Mouse (Mus musculus): ENCODE data around the gene Cacna2d1. TPM values are rescaled to one million over a fixed set of nuclear protein-coding genes. Genes with fewer than 3 reads are reported as not detected.

Cacna2d1 gene
- polyA plus RNA-seq, 1 experiment from 2014 or later, result 41.3 TPM

DNA sequence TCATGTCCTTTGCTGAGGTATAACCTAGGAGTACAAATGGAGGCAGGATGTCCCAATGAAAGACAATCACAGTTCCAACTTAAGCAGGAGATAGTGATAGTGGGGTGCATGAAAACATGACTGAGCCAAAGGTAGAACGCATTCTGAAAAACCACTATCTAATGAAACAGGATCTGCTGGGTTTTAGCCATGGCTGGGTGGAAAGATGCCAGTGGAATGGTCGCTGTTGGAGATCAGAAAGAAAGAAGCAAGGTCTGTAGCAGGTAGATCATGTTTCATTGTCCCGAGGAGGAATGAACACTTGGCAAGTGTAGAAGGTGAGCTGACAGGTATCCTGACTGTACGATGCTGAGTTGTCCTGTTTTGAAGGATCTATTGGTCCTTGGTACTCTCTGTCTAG lies 7.6 kb downstream of the Cacna2d1 start:
- Histone ChIP-seq H3K9me3 (replicated peaks) (no peaks in the 10 kb centered on the region), H3K4me1 (no peaks in the 10 kb centered on the region), H3K27me3 (peaks cover 30% of the 10 kb centered on the region), H3K4me3 (no peak overlapping the region), H3K4me2 (replicated peaks) (no peak overlapping the region), H3K27ac (no peak overlapping the region), H3K36me3 (no peaks in the 10 kb centered on the region), H3K9ac (no peak overlapping the region)
- WGBS, result 82% methylated on average over 4 of the region's 4 CpGs
- no peak for ATAC-seq (ENCODE audit: low FRiP score)

DNA sequence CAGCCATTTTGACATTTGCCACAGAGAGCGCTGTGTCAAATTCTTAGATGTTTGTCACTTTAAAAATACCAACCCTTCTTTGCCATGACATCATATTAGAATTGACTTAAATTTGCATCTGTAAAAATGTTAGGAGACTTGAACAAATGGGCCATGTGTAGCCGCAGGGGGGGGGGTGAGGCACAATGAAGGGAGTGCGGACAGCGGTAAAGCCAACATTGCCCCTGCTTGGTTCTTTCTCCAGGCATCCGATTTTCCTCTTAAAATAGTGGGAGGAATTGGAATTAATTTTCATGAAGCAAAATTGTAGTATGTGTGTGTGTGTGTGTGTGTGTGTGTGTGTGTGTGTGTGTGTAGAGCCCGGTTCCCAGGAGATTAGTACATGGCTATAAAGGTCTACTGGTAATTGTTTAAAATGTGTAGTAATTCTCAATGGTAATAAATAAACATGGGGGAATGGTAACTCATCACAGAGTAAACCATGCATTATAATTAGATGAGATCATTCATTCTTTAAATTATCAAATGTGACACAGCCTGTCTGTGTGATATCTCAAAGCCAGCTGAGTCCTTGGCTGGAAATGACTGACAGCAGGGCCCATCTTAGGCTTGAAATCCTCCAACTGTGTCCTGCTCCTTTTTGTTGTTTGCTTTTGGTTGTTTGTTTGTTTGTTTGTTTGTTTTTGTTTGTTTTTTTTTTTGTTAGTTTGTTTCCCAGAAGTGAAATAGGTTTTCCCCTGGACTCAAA lies 14.0 kb downstream of the Cacna2d1 start:
- ATAC-seq (ENCODE audit: low FRiP score), result peak; percentile 87
- no peaks in the 10 kb centered on the region for H3K4me1 ChIP-seq
- 66% methylated on average over 6 of the region's 6 CpGs for WGBS
- no peak overlapping the region; the same call in 1 of the 2 replicates for H3K27ac ChIP-seq
- H3K9ac ChIP-seq, result no peak overlapping the region
- H3K27me3 ChIP-seq, result peaks cover 10% of the 10 kb centered on the region
- H3K4me2 ChIP-seq (replicated peaks), result no peak overlapping the region
- no peak overlapping the region for H3K4me3 ChIP-seq
- H3K9me3 ChIP-seq (replicated peaks), result no peaks in the 10 kb centered on the region
- H3K36me3 ChIP-seq, result no peaks in the 10 kb centered on the region

DNA sequence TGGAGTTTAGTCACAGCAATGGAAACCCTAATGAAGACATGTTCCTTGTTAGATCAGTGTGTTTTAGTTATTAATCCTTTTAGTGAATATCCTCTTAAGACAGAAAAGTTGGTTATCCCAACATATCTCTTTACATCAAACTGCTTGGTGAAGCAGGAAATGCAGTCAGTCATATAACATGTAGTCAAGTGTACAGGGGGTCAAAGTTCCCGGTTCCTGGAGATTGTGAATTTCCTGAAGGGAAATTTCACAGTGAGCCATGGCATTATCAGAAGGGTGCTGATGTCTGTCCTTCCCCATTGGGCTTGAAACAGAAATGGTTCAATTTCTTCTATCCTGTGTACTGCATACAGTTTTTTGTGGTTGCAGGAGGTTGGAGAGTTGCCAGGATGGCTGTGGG lies 25.3 kb downstream of the Cacna2d1 start:
- no peak for ATAC-seq (ENCODE audit: low FRiP score)
- WGBS, result 83% methylated on average over 1 of the region's 1 CpGs
- no peak overlapping the region for H3K4me3 ChIP-seq

DNA sequence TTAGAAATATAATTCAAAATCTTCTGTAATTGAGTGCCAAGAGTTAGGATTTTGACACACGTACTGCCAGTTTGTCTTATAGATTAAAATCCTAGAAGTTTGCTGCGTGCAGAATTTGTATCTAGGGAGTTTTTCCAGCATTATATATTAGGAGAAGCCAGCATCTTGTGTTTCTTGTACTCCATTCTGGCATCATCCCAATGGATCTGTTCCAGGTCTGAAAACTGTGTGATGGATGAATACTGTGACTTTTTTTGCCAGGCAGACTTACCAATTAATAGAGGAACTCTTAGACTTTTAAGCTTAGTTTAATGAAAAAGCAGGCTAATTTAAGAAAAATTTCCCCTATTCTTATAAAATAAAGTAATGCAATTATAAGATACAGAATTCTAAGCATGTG lies 27.4 kb downstream of the Cacna2d1 start:
- H3K9me3 ChIP-seq (replicated peaks), result no peaks in the 10 kb centered on the region
- WGBS, result 97% methylated on average over 2 of the region's 2 CpGs

More for the DNA sequence above, 25.3 kb downstream of the Cacna2d1 start:
- no peak overlapping the region for H3K27ac ChIP-seq
- H3K9ac ChIP-seq, result no peak overlapping the region
- H3K27me3 ChIP-seq, result peaks cover 4% of the 10 kb centered on the region; the same call in 1 of the 2 replicates
- H3K9me3 ChIP-seq (replicated peaks), result no peaks in the 10 kb centered on the region
- H3K4me1 ChIP-seq, result no peaks in the 10 kb centered on the region
- H3K4me2 ChIP-seq (replicated peaks), result no peak overlapping the region
- H3K36me3 ChIP-seq, result no peaks in the 10 kb centered on the region

DNA sequence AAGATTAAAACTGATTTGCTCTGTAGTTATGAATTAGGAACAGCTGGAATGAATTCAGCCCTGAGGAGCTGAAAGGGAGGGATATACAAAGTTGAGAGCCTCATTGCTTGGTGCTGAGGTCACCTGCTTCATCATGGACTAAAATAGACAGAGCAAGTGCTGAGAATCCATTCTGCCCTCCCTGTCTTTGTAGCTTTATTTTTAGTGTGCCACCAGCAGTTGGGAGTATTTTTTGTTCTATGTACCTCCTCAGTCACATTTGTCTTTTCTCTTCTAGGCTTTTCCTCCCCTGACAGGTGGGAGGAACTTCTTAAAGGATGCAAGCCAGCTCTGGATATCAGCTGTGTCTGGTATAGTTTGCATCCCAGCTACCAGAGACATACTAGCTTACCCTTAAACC lies 32.4 kb downstream of the Cacna2d1 start:
- peaks cover 28% of the 10 kb centered on the region for H3K27me3 ChIP-seq
- H3K4me2 ChIP-seq (replicated peaks), result no peak overlapping the region
- no peak overlapping the region for H3K27ac ChIP-seq
- no peaks in the 10 kb centered on the region for H3K4me1 ChIP-seq
- no peak for ATAC-seq (ENCODE audit: low FRiP score)
- H3K4me3 ChIP-seq, result no peak overlapping the region
- H3K9me3 ChIP-seq (replicated peaks), result no peaks in the 10 kb centered on the region
- H3K9ac ChIP-seq, result no peak overlapping the region
- H3K36me3 ChIP-seq, result no peaks in the 10 kb centered on the region

More for the DNA sequence above, 27.4 kb downstream of the Cacna2d1 start:
- H3K27me3 ChIP-seq, result peaks cover 9% of the 10 kb centered on the region
- H3K9ac ChIP-seq, result no peak overlapping the region
- H3K36me3 ChIP-seq, result no peaks in the 10 kb centered on the region
- H3K4me3 ChIP-seq, result no peak overlapping the region
- no peak overlapping the region for H3K4me2 ChIP-seq (replicated peaks)
- H3K4me1 ChIP-seq, result no peaks in the 10 kb centered on the region
- no peak overlapping the region for H3K27ac ChIP-seq
- no peak for ATAC-seq (ENCODE audit: low FRiP score)

DNA sequence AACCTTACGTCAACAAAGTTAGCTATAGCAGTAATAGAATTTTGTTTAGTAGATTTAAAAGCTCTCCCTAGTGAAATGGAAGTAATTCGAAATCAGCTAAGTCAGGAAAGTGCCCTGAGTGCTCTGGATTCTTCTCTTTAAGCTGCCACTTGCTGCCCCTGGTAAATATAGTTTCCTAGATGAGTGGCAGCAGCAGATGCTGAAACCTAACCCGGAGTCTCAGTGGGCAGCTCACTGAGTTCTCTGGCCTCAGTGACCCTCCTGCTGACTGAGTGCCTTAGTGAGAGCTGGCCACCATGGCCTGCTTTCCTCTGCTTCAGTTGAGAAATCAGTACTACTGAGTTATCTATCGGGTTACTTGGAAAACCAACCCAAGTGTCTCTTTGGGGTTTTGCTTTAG lies 37.3 kb downstream of the Cacna2d1 start:
- Histone ChIP-seq H3K4me2 (replicated peaks) (no peak overlapping the region), H3K36me3 (no peaks in the 10 kb centered on the region), H3K4me1 (no peaks in the 10 kb centered on the region), H3K9ac (no peak overlapping the region), H3K4me3 (no peak overlapping the region), H3K27ac (no peak overlapping the region), H3K27me3 (peaks cover 59% of the 10 kb centered on the region), H3K9me3 (replicated peaks) (no peaks in the 10 kb centered on the region)
- WGBS, result 70% methylated on average over 4 of the region's 4 CpGs
- no peak for ATAC-seq (ENCODE audit: low FRiP score)

DNA sequence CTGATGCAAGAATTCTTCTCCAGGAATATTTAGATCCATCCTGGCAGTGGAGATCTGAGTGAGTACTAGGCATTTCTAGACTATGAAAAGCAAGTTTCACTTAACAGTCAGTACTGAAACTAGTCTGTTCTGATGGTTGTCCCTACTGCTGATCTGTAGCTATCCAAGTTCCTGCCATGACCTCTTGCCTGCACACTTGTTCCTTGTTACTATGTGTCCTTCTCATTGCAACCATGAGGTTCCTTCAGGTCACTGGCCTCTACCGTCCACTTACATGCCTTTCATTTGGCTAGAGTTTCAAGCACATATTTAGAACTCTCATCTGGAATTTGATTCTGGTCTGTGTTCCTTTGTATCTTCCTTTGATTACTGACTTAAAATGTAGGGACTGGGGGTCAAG lies 37.9 kb downstream of the Cacna2d1 start:
- no peaks in the 10 kb centered on the region for H3K9me3 ChIP-seq (replicated peaks)
- no peaks in the 10 kb centered on the region for H3K4me1 ChIP-seq
- H3K4me3 ChIP-seq, result no peak overlapping the region
- H3K27me3 ChIP-seq, result peaks cover 63% of the 10 kb centered on the region
- H3K9ac ChIP-seq, result no peak overlapping the region
- no peaks in the 10 kb centered on the region for H3K36me3 ChIP-seq
- H3K4me2 ChIP-seq (replicated peaks), result no peak overlapping the region
- ATAC-seq (ENCODE audit: low FRiP score), result no peak
- WGBS, result 57% methylated on average over 1 of the region's 1 CpGs
- H3K27ac ChIP-seq, result no peak overlapping the region

DNA sequence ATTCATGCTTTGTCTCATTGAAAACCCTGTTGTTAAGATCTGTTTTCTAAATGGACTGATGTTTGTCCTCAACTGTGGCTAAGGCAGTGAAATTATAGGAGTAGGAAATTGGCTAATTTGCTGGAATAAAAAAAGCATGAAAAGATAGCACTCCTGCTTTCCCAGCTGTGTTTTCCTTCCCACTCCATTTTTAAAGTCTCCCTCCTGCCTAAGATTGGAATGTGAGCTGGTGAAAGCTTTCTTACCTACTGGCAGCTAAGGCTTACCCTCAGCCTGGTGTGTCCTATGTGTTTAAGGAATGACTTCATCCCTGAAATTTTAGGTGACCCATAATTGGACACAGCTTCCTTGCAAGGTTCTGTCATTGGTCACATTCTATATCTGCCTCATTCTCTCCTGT lies 40.2 kb downstream of the Cacna2d1 start:
- H3K4me2 ChIP-seq (replicated peaks), result no peak overlapping the region
- H3K4me1 ChIP-seq, result no peaks in the 10 kb centered on the region
- no peaks in the 10 kb centered on the region for H3K9me3 ChIP-seq (replicated peaks)
- H3K9ac ChIP-seq, result no peak overlapping the region
- no peak for ATAC-seq (ENCODE audit: low FRiP score)
- no peak overlapping the region for H3K4me3 ChIP-seq
- no peak overlapping the region for H3K27ac ChIP-seq
- no peaks in the 10 kb centered on the region for H3K36me3 ChIP-seq
- H3K27me3 ChIP-seq, result peaks cover 68% of the 10 kb centered on the region

DNA sequence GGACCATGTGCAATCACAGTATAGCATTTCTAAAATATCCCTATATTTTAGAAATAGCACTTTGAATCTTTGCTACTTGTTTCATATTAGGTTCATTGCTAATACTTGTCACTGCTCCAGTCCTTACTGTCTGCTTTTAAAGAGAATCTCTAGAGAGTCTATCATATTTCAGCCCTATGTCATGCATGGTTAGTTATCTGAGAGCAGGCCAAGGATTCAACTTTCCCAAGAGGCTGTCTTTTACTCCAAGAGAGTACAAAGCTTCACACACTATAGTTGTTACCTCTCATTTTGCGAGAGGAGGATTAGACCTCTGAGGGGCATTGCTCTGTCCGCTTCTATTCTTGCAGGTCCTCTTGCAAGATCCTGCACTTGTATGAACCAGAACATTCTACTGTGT lies 44.7 kb downstream of the Cacna2d1 start:
- Histone ChIP-seq H3K4me3 (no peak overlapping the region), H3K27me3 (peaks cover 77% of the 10 kb centered on the region), H3K9ac (no peak overlapping the region), H3K27ac (no peak overlapping the region), H3K36me3 (no peaks in the 10 kb centered on the region), H3K9me3 (replicated peaks) (no peaks in the 10 kb centered on the region), H3K4me2 (replicated peaks) (no peak overlapping the region), H3K4me1 (peaks cover 6% of the 10 kb centered on the region)
- no peak for ATAC-seq (ENCODE audit: low FRiP score)
- WGBS, result 60% methylated on average over 2 of the region's 2 CpGs

DNA sequence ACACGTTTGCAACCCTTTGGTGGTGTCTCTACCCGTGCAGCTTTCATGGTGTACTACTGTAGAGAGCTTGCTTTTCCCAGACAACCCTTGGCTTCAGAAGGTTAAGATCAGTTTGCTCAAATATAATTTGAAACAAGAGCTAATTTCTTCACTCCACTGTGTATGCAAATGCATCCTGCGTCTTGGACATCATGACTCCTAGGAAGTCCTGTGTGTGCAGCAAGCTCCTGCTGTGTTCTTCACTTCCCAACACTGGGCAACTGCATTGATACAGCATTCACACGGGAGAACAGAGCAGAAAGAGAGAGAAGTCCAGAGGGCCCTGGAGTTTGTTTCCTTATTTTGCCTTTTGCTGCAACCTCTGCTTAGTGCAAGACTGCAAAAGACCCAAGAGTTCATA lies 48.1 kb downstream of the Cacna2d1 start:
- Histone ChIP-seq H3K36me3 (no peaks in the 10 kb centered on the region), H3K9me3 (replicated peaks) (no peaks in the 10 kb centered on the region), H3K4me1 (peaks cover 11% of the 10 kb centered on the region), H3K27ac (no peak overlapping the region), H3K9ac (no peak overlapping the region), H3K27me3 (peaks cover 70% of the 10 kb centered on the region), H3K4me3 (no peak overlapping the region), H3K4me2 (replicated peaks) (no peak overlapping the region)
- ATAC-seq (ENCODE audit: low FRiP score), result no peak
- WGBS, result 27% methylated on average over 4 of the region's 4 CpGs

DNA sequence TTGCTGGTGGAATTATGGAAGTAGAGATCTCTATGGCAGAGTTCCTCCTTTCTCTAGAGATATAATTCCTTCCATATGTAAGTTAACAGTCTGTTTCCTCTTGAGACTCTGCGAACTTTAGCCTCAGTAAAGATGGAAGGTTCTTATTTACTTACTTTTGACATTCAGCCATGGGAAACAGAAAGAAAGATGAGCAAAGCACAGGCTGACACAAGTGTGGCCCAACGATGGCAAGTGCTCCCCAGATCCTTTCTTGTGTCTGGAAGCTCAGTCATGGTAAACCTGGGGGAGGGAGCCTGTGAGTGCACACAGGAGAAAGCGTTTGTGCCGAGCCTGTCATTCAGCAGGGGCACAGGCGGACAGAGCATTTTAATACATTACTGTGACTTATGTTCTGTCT lies 48.9 kb downstream of the Cacna2d1 start:
- WGBS, result 16% methylated on average over 5 of the region's 5 CpGs
- Histone ChIP-seq H3K9me3 (replicated peaks) (no peaks in the 10 kb centered on the region), H3K36me3 (no peaks in the 10 kb centered on the region), H3K4me3 (no peak overlapping the region), H3K9ac (no peak overlapping the region), H3K4me1 (peaks cover 11% of the 10 kb centered on the region), H3K27ac (no peak overlapping the region), H3K4me2 (replicated peaks) (no peak overlapping the region), H3K27me3 (peaks cover 67% of the 10 kb centered on the region)
- no peak for ATAC-seq (ENCODE audit: low FRiP score)

DNA sequence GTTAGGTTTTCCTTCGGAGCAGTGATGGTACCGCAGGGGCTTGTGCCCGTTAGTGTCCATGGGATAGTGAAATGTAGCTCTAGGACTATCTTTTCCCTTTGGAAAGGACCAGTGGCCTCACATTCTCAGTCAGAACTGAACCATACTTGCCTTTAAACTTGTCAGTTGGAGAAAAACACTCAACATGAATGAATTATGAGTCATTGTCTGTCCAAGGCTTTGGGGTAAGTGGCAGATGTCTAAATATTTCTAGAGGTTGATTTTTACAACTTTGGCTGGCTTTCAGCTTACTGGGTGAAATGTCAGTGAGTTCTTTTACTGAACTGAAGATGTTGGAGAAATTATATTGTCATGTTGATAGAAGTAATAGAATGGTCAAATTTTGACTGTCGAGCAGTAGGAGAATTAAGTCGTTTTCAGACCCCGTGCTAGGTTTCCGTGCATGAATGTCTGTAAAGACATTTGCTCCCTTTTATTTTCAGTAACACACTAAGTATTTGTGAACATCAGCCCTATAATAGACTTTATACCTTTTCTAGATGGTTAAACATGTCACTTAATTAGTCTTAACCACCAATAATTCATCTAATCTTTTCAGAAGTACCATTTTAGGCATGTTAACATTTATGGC lies 50.9 kb downstream of the Cacna2d1 start:
- ATAC-seq (ENCODE audit: low FRiP score), result no peak
- Histone ChIP-seq H3K27me3 (peaks cover 61% of the 10 kb centered on the region), H3K36me3 (no peaks in the 10 kb centered on the region), H3K4me2 (replicated peaks) (no peak overlapping the region), H3K4me1 (peaks cover 11% of the 10 kb centered on the region), H3K9me3 (replicated peaks) (no peaks in the 10 kb centered on the region), H3K27ac (no peak overlapping the region), H3K4me3 (no peak overlapping the region), H3K9ac (no peak overlapping the region)
- 45% methylated on average over 7 of the region's 7 CpGs for WGBS

DNA sequence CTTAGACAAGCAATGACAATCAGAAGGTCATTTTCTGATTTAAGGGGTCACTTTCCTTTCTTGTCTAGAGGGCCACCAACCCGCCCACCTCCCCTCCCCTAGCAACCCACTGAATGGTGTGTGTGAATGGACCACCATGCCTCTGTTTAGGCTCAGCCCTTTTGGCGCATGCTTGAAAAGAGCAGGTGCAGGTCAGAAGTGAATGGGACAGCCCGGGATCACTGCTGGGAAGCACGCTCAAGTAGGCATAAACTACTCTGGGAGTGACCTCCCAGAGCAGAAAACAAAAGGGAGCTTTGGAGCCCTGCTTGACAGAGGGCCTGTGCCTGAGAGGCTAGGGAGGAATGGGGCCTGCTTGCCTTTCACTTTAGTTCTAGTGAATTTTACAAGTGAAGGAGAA lies 51.4 kb downstream of the Cacna2d1 start:
- no peak overlapping the region for H3K9ac ChIP-seq
- H3K27ac ChIP-seq, result no peak overlapping the region
- ATAC-seq (ENCODE audit: low FRiP score), result peak; percentile 96
- H3K9me3 ChIP-seq (replicated peaks), result no peaks in the 10 kb centered on the region
- H3K4me2 ChIP-seq (replicated peaks), result no peak overlapping the region
- no peaks in the 10 kb centered on the region for H3K36me3 ChIP-seq
- H3K4me3 ChIP-seq, result no peak overlapping the region
- H3K27me3 ChIP-seq, result peaks cover 59% of the 10 kb centered on the region
- peaks cover 14% of the 10 kb centered on the region for H3K4me1 ChIP-seq
- 20% methylated on average over 4 of the region's 4 CpGs for WGBS

Data from hindbrain, embryonic 12.5 days (tissue).